Mouse (Mus musculus) myocyte (in vitro differentiated cells): ENCODE measurements around the gene Gadd45b. TPM values are rescaled to one million over a fixed set of nuclear protein-coding genes. Genes with fewer than 3 reads are reported as not detected.

ENCODE experiments used
- H3K27me3 ChIP-seq: one replicate; pipeline ENCODE4 v1.6.1; 2011; ENCODE audit not compliant: control insufficient read depth, insufficient read depth, insufficient read length
- H3K36me3 ChIP-seq: one replicate; pipeline ENCODE4 v1.6.1; 2011; ENCODE audit not compliant: control insufficient read depth, insufficient read depth
- H3K4me2 ChIP-seq: one replicate; pipeline ENCODE4 v1.6.1; 2011; ENCODE audit warnings: low read depth, control low read depth
- H3K4me3 ChIP-seq: one replicate; pipeline ENCODE4 v1.5.1; 2011; ENCODE audit warnings: mild to moderate bottlenecking, control low read depth, moderate library complexity
- H3K79me2 ChIP-seq: one replicate; pipeline ENCODE4 v1.6.1; 2011; ENCODE audit not compliant: control insufficient read depth, insufficient read depth
- H3ac ChIP-seq: one replicate; pipeline ENCODE4 v1.6.1; 2011; ENCODE audit not compliant: control insufficient read depth, insufficient read length
- CEBPB ChIP-seq: IDR thresholded peaks from 2 replicates; pipeline ENCODE4 v1.6.1; 2011; ENCODE audit warnings: mild to moderate bottlenecking, moderate library complexity; ENCODE audit not compliant: poor library complexity, insufficient read depth, severe bottlenecking
- E2F4 ChIP-seq: IDR thresholded peaks from one replicate; pipeline ENCODE4 v1.6.1; 2011; ENCODE audit warnings: mild to moderate bottlenecking, control low read depth, moderate library complexity; ENCODE audit not compliant: insufficient read depth
- MAX ChIP-seq: IDR thresholded peaks from one replicate; pipeline ENCODE4 v1.6.1; 2011; ENCODE audit warnings: low read depth, mild to moderate bottlenecking, control low read depth
- MYOD1 ChIP-seq, 3 experiments: IDR thresholded peaks; one replicate each; pipeline ENCODE4 v1.6.1; 2011; ENCODE audit warnings: control low read depth in 2 of 3, low read depth in 2 of 3, mild to moderate bottlenecking in 2 of 3, moderate library complexity in 1 of 3; ENCODE audit not compliant: insufficient read length in 2 of 3, control insufficient read depth in 1 of 3
- MYOG ChIP-seq, 3 experiments: IDR thresholded peaks; one replicate each; pipeline ENCODE4 v1.6.1; 2011; ENCODE audit warnings: control low read depth in 2 of 3, low read depth in 2 of 3, mild to moderate bottlenecking in 2 of 3; ENCODE audit not compliant: insufficient read length in 2 of 3, control insufficient read depth in 1 of 3, insufficient read depth in 1 of 3
- POLR2A ChIP-seq: IDR thresholded peaks from one replicate; pipeline ENCODE4 v1.6.1; 2011; ENCODE audit warnings: low read depth, mild to moderate bottlenecking, control low read depth, moderate library complexity; ENCODE audit not compliant: insufficient read length
- POLR2AphosphoS2 ChIP-seq: IDR thresholded peaks from one replicate; pipeline ENCODE4 v1.6.1; 2011; ENCODE audit warnings: low read depth, control low read depth; ENCODE audit not compliant: insufficient read length
- REST ChIP-seq: IDR thresholded peaks from one replicate; pipeline ENCODE4 v1.6.1; 2011; ENCODE audit warnings: mild to moderate bottlenecking, control low read depth, moderate library complexity; ENCODE audit not compliant: insufficient read depth, insufficient read length
- SRF ChIP-seq: IDR thresholded peaks from one replicate; pipeline ENCODE4 v1.6.1; 2011; ENCODE audit warnings: low read depth; ENCODE audit not compliant: control insufficient read depth, insufficient read length
- TCF12 ChIP-seq: IDR thresholded peaks from one replicate; pipeline ENCODE4 v1.6.1; 2011; ENCODE audit warnings: mild to moderate bottlenecking, control low read depth; ENCODE audit not compliant: poor library complexity, insufficient read depth, severe bottlenecking
- TCF3 ChIP-seq: IDR thresholded peaks from one replicate; pipeline ENCODE4 v1.6.1; 2011; ENCODE audit warnings: low read depth, control low read depth; ENCODE audit not compliant: insufficient read length
- USF1 ChIP-seq: IDR thresholded peaks from one replicate; pipeline ENCODE4 v1.6.1; 2011; ENCODE audit warnings: low read depth, mild to moderate bottlenecking, control low read depth, moderate library complexity
- polyA plus RNA-seq: library from polyadenylated mRNA; unstranded; fragments of >200 nt; fragmentation: generic; extraction: Trizol; gene quantifications from one replicate; pipeline ENCODE4 v1.2.1, GENCODE M21; 2012; ENCODE audit warnings: missing spikeins

Gene Gadd45b
- polyA plus RNA-seq, 1 experiment = 52.2 TPM

GRCm38 (mm10) chr10:80940988-80941347 is 11.1 kb downstream of the Gadd45b start:
- peak overlapping the region; percentile 66 for H3K4me2 ChIP-seq
- no peak overlapping the region for H3K4me3 ChIP-seq
- no peaks in the 10 kb centered on the region for H3K27me3 ChIP-seq
- H3K36me3 ChIP-seq = no peaks in the 10 kb centered on the region
- H3ac ChIP-seq = no peak overlapping the region
- H3K79me2 ChIP-seq = no peaks in the 10 kb centered on the region
- TF ChIP-seq MAX = no peak
- TF ChIP-seq CEBPB = no peak
- no peak for TF ChIP-seq MYOD1 (IDR thresholded peaks at IDR 0.05; ENCODE audit: control insufficient read depth in 1 of 3, insufficient read length in 2 of 3, low read depth in 2 of 3)
- TF ChIP-seq USF1 = no peak
- no peak for TF ChIP-seq TCF3
- no peak for TF ChIP-seq TCF12
- no peak for TF ChIP-seq REST
- no peak for TF ChIP-seq POLR2A
- TF ChIP-seq E2F4 = no peak
- TF ChIP-seq MYOG (IDR thresholded peaks at IDR 0.05; ENCODE audit: control insufficient read depth in 1 of 3, insufficient read depth in 1 of 3, insufficient read length in 2 of 3, low read depth in 2 of 3) = no peak
- no peak for TF ChIP-seq POLR2AphosphoS2
- no peak for TF ChIP-seq SRF

GRCm38 (mm10) chr10:80942919-80943318 is 13.0 kb downstream of the Gadd45b start:
- H3K79me2 ChIP-seq = no peaks in the 10 kb centered on the region
- no peak overlapping the region for H3ac ChIP-seq
- H3K4me3 ChIP-seq = no peak overlapping the region
- TF ChIP-seq POLR2AphosphoS2 = no peak
- TF ChIP-seq SRF = no peak
- TF ChIP-seq TCF3 = no peak
- TF ChIP-seq E2F4 = no peak
- no peak for TF ChIP-seq TCF12
- TF ChIP-seq MYOG (IDR thresholded peaks at IDR 0.05; ENCODE audit: control insufficient read depth in 1 of 3, insufficient read depth in 1 of 3, insufficient read length in 2 of 3, low read depth in 2 of 3) = no peak
- TF ChIP-seq MYOD1 (IDR thresholded peaks at IDR 0.05; ENCODE audit: control insufficient read depth in 1 of 3, insufficient read length in 2 of 3, low read depth in 2 of 3) = no peak
- no peak for TF ChIP-seq POLR2A
- no peak for TF ChIP-seq USF1
- TF ChIP-seq CEBPB = no peak
- TF ChIP-seq REST = no peak
- TF ChIP-seq MAX = no peak
- H3K36me3 ChIP-seq = no peaks in the 10 kb centered on the region
- H3K27me3 ChIP-seq = no peaks in the 10 kb centered on the region
- H3K4me2 ChIP-seq = no peak overlapping the region

GRCm38 (mm10) chr10:80943701-80944100 is 13.8 kb downstream of the Gadd45b start:
- no peak overlapping the region for H3K4me2 ChIP-seq
- H3K79me2 ChIP-seq = no peaks in the 10 kb centered on the region
- no peak overlapping the region for H3ac ChIP-seq
- H3K27me3 ChIP-seq = no peaks in the 10 kb centered on the region
- no peaks in the 10 kb centered on the region for H3K36me3 ChIP-seq
- TF ChIP-seq SRF (no peak), E2F4 (no peak), POLR2AphosphoS2 (no peak), MYOG (IDR thresholded peaks at IDR 0.05; ENCODE audit: control insufficient read depth in 1 of 3, insufficient read depth in 1 of 3, insufficient read length in 2 of 3, low read depth in 2 of 3) (peak in 1 of 3 experiments; percentile 62), USF1 (no peak), MYOD1 (IDR thresholded peaks at IDR 0.05; ENCODE audit: control insufficient read depth in 1 of 3, insufficient read length in 2 of 3, low read depth in 2 of 3) (peak in 2 of 3 experiments; percentile 67 to 73)
- no peak overlapping the region for H3K4me3 ChIP-seq

GRCm38 (mm10) chr10:80944231-80944630 is 14.4 kb downstream of the Gadd45b start:
- Histone ChIP-seq H3K4me3 (no peak overlapping the region), H3K27me3 (no peaks in the 10 kb centered on the region), H3ac (no peak overlapping the region), H3K79me2 (no peaks in the 10 kb centered on the region), H3K4me2 (no peak overlapping the region), H3K36me3 (no peaks in the 10 kb centered on the region)
- no peak for TF ChIP-seq USF1
- TF ChIP-seq E2F4 = no peak
- TF ChIP-seq MYOG (IDR thresholded peaks at IDR 0.05; ENCODE audit: control insufficient read depth in 1 of 3, insufficient read depth in 1 of 3, insufficient read length in 2 of 3, low read depth in 2 of 3) = no peak
- TF ChIP-seq CEBPB = no peak
- no peak for TF ChIP-seq POLR2AphosphoS2
- no peak for TF ChIP-seq TCF12
- TF ChIP-seq SRF = no peak
- TF ChIP-seq TCF3 = no peak
